Mouse (Mus musculus) spleen, postnatal 10 days (tissue): Measurements from ENCODE around the gene Abhd13.
A peak's percentile ranks its signal among the peaks of the same experiment; 100 is the strongest.

Source experiments
- DNase-seq, 2 experiments: peaks; one replicate each; pipeline ENCODE4 v3.0.0; 2021 to 2022; ENCODE audit warnings: low spot score in 2 of 2

The Abhd13 gene

DNA sequence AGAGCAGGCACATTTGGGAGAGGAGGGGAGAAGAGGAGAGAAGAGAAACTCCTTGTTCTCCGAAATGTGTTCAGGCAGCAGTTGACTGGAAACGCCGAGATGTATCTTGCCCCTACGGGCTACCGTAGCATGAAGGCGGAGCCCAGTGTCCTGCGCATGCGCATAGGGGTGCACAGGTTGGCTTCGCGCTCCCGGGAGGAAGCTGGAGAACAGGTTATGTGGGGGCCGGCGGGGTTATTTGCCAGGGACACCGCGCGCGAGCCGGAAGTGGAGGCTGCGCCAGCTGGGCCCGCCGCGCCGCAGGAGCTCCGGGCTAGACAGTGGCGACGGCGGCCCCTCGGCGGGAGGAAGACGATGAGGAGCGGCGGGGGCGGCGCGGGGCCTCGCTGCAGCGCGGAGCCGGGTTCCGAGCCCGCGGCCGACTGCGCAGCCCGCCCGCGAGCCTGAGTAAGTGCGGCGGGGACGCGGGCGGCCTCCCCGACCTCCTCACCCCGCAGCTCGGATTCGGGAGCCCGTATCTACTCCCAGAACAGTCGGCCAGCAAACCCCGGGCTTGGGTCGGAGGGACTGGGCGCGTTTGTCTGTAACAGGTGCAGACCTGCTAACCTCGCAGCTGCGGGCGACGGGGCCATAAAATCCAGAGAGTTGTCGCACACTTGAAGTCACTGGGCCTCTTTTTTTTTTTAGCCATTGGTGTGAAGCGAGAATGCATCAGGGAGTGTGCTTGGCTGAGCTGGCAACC lies at the start of gene Abhd13, which contains the start of gene Lig4:
Gene Abhd13 (plus strand): TSS at position 135 of the 742 bp plus-strand sequence.
Gene Lig4 (minus strand): TSS at position 114 of the 742 bp plus-strand sequence.
- peak; percentile 96 to 97 for DNase-seq

DNA sequence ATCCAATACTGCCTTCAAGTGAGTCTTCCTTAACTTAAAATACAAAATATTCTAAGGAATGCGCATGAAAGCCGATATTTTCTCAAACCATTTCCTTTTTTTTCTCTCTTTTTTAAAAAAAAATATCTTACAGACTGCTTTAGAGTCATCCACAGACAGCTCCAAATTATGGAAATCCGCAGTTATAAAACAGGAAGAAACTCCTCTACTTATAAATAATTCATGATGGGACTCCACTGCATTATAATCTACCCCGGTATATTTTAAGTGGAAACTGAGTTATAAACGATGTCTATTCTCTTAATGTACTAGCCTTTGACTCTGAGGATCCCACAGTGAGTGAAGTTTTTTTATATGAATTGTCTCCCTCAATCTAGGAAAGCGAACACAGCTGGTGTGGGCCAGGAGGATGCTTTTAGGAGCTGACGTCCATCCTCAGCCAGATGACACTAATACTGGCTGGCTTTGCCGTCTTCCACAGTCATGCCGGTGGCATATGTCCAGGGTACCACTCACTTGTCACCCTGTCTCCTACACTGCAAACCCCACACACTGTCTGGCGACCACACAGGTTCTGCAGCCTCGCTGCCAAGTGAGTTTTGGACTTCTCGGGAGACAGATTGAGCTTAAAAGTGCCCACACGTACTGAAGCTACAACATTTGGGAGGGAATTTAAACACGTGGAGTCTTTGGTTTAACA lies 47.6 kb upstream of the Abhd13 start:
- no peak for DNase-seq

GRCm38 (mm10) chr8:9932711-9933110 lies 44.8 kb upstream of the Abhd13 start:
- no peak for DNase-seq

GRCm38 (mm10) chr8:9934891-9935565 lies 42.5 kb upstream of the Abhd13 start:
- peak; percentile 17 to 48 for DNase-seq

DNA sequence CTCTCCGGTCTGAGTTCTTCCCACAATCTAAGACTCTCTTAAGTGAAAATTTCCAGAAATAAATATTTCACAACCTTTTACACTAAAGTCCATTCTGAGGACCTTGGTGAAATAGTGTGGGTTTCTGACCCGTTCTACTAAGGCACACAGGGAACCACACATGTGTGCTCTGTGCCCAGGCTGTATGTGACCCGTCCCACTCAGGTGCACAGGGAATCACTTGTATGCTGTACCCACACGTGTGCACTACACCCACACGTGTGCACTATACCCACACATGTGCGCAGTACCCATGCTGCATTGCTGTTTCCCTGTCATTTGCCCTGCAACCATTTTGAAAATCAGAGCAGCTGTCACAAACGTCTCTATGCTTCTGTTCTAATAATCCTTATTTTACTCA lies 41.9 kb upstream of the Abhd13 start:
- no peak for DNase-seq

DNA sequence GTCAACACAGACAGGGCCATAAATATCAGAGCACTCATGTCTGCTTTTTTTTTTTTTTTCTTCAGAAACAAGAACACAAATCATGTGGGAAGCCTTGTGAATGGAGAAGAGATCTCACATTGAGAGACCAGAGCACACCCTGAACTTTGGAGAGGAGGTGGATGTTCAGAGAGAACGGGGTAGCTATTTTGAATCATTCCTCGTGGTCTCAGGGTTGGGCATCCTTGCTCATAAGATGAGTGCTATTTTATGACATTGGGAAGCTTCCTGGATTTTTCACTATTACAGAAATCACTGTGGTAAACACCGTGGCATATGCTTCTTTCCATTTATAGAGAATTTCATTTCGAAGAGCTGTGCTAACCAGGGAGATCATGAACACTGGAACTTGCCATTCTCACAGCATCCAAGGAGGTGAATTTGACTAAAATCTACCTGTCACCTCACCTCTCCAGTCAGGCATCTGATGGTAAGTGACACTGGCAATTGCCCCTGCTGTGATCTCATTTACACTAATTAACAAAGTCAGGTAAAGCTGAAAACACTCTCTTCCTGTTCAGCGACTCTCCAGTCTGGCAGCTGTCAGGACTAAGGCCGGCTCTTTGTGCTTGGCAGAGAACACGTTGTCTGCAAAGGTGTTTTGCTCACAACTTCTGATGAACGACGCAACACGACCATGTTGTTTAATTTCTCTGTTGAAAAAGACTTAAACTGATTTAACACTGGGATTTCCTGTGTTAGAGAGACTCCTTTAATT lies 28.2 kb upstream of the Abhd13 start:
- DNase-seq, result no peak

GRCm38 (mm10) chr8:9958338-9958737 lies 19.2 kb upstream of the Abhd13 start:
- DNase-seq, result no peak

- no peak for DNase-seq
These were observed 17.6 kb upstream of the Abhd13 start for GRCm38 (mm10) chr8:9959919-9960318.

GRCm38 (mm10) chr8:9971866-9972265 lies 5.6 kb upstream of the Abhd13 start:
- no peak for DNase-seq

DNA sequence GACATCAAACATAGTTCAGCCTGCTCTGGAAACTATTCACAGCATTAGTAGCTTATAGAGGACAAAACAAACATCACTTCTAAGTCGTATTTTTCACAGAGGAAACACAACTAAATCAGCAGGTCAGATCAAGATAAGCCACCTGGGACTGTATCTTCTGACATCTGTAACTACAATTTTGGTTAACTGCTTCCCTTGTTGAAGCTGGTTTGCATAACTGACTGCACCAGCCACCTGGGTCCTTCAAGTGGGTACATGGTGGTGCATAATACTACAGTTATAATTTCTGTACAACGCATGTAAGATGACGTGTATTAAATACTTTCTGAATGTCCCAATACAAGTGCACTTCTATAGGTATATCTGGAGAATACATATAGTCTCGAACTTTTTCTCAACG lies 2.2 kb upstream of the Abhd13 start:
- DNase-seq, result no peak

- DNase-seq, result peak; percentile 89 to 98
These were observed 1.5 kb upstream of the Abhd13 start for GRCm38 (mm10) chr8:9975898-9976611.

- DNase-seq, result peak; percentile 20 to 26
These were observed 491 bp upstream of the Abhd13 start for GRCm38 (mm10) chr8:9977016-9977415.

- no peak for DNase-seq
These were observed 1.1 kb downstream of the Abhd13 start for GRCm38 (mm10) chr8:9978475-9979230.

DNA sequence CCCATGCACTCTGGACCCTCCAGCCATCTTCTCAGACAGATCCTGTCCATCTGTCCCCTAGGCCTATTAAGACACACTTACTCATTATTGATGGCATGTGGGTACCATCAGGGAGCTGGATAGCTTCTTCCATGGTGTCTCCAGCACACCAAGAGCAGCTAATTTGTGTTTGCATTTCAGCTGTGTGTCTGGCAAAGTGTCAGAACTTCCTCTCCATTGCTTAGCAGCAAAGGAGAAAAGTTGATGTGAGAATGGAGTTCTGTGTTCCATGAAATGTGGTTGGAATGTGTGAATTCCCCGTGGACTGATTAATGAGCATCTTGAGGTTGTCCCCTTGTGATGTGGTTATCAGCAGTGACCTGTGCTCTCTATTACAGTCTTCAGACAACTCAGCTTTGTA lies 2.2 kb downstream of the Abhd13 start:
- no peak for DNase-seq

GRCm38 (mm10) chr8:9980188-9980587 lies 2.7 kb downstream of the Abhd13 start:
- DNase-seq, result no peak

DNA sequence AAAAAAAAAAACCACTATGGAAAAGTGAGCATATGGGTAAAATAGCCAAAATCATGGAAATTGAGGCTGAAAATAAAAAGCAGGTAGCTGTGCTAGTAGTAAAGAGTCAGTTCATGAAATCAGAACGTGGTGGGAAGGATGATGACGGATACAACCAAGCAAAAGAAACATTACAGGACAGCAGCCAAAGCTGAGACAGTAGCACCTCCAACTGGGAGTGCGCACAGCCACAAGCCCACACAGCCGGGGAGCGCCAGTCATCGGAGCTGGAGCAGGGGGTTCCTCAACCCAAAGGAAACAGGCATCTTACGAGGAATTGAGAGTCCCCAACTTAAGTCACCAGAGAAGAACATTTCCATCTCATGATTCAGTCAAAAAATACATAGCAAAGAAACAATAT lies 26.6 kb downstream of the Abhd13 start:
- no peak for DNase-seq

DNA sequence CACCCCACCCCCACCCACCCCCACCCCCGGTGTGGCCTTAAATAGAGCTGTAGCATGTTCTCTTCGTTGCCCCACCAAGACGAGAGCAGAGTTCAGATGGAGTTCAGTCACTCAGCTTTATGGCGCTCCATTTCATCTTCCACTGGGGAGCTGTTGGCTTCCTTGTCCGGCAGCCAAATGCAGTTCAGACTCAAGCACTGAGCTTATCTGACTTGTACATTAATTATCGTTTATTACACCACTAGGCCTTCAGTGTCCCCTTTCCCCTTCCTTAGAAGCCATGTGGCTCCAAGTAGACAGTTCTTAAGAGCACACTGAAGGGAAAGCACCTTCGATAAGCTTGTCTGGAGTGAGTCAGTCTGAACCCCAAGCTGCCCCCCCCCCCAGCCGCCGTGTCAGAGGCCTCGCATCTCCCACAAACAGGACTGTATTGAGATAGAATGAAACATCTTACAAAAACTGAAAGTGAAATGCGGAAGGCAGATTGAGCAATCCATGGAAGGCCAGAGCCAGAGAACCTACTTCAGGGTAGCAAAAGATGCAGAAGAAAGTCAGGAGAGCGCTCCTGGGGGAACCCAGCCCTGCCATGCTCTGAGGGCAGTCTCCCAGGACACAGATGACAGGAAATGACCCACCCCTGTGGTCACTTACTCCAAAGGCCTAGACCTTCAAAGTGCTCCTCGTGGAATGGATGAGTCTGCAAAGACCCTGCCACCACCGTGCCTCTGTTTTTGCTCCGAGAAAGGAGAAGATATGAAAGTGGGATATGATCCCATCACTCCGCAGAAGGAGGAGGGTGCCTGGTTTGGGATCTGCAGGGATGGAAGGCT lies 28.9 kb downstream of the Abhd13 start, which contains the start of gene Tnfsf13b:
Gene Tnfsf13b (plus strand): TSS at position 312 of the 830 bp plus-strand sequence.
- DNase-seq, result no peak

- DNase-seq, result no peak
These were observed 29.6 kb downstream of the Abhd13 start for GRCm38 (mm10) chr8:10006986-10007659.

- DNase-seq, result no peak
These were observed 30.1 kb downstream of the Abhd13 start for GRCm38 (mm10) chr8:10007660-10008028.
